Mouse (Mus musculus) embryonic facial prominence, embryonic 11.5 days (tissue): ENCODE measurements around the gene Stk33. TPM values are rescaled to one million over a fixed set of nuclear protein-coding genes. Genes with fewer than 3 reads are reported as not detected.
A peak's percentile ranks its signal among the peaks of the same experiment; 100 is the strongest.

Experiments
- ATAC-seq: fragments of 200-750 bp; cut with Nextera tagmentation; replicated peaks from 2 replicates; pipeline ENCODE4 v1.8.0; 2017; ENCODE audit warnings: low read depth; ENCODE audit not compliant: insufficient number of reproducible peaks, low FRiP score, low TSS enrichment
- DNase-seq: peaks from one replicate; pipeline ENCODE4 v3.0.0-alpha.2; 2015; ENCODE audit warnings: low spot score
- H3K27ac ChIP-seq: fragments of 300-500 bp; sonication (generic); replicated peaks from 2 replicates; pipeline ENCODE4 v1.5.1; 2014; ENCODE audit warnings: mild to moderate bottlenecking, low read depth, low read length, control low read depth
- H3K27me3 ChIP-seq: fragments of 300-500 bp; sonication (generic); 2 replicates; pipeline ENCODE4 v1.6.1; 2014; ENCODE audit warnings: mild to moderate bottlenecking, low read length, moderate library complexity, mixed read lengths; ENCODE audit not compliant: control insufficient read depth, insufficient read depth
- H3K36me3 ChIP-seq: fragments of 300-500 bp; sonication (generic); replicated peaks from 2 replicates; pipeline ENCODE4 v1.6.1; 2014; ENCODE audit warnings: low read depth, mild to moderate bottlenecking, low read length, moderate library complexity, mixed read lengths; ENCODE audit not compliant: control insufficient read depth, insufficient read depth
- H3K4me1 ChIP-seq: fragments of 300-500 bp; sonication (generic); 2 replicates; pipeline ENCODE4 v1.6.1; 2014; ENCODE audit warnings: low read length, mixed read lengths; ENCODE audit not compliant: control insufficient read depth, insufficient read depth
- H3K4me2 ChIP-seq: fragments of 300-500 bp; sonication (generic); 2 replicates; pipeline ENCODE4 v1.6.1; 2014; ENCODE audit warnings: low read depth, mild to moderate bottlenecking, control low read depth, low read length, moderate library complexity
- H3K4me3 ChIP-seq: fragments of 300-500 bp; sonication (generic); 2 replicates; pipeline ENCODE4 v1.5.1; 2014; ENCODE audit warnings: low read depth, low read length, control low read depth
- H3K9ac ChIP-seq: fragments of 300-500 bp; sonication (generic); replicated peaks from 2 replicates; pipeline ENCODE4 v1.6.1; 2014; ENCODE audit warnings: mild to moderate bottlenecking, control low read depth, low read length
- H3K9me3 ChIP-seq: fragments of 300-500 bp; sonication (generic); replicated peaks from 2 replicates; pipeline ENCODE4 v1.6.1; 2016; ENCODE audit warnings: mild to moderate bottlenecking, low read length, inconsistent platforms, mixed read lengths; ENCODE audit not compliant: control insufficient read depth
- WGBS: fragments of 180-500 bp; shearing (Covaris S2); extraction: QIAGEN DNeasy Blood & Tissue Kit; methylation state at CpG from one replicate; pipeline ENCODE4 v1.1.7; 2014; 5-methylcytosine and 5-hydroxymethylcytosine counted together
- polyA plus RNA-seq: library from polyadenylated mRNA; unstranded; fragments of >200 nt; fragmentation: Nextera tagmentation; extraction: Ambion mirVana; gene quantifications from 2 replicates; pipeline ENCODE4 v1.2.1, GENCODE M21; 2014

The Stk33 gene
- polyA plus RNA-seq, 1 experiment from 2014 or later = 3.8 TPM

DNA sequence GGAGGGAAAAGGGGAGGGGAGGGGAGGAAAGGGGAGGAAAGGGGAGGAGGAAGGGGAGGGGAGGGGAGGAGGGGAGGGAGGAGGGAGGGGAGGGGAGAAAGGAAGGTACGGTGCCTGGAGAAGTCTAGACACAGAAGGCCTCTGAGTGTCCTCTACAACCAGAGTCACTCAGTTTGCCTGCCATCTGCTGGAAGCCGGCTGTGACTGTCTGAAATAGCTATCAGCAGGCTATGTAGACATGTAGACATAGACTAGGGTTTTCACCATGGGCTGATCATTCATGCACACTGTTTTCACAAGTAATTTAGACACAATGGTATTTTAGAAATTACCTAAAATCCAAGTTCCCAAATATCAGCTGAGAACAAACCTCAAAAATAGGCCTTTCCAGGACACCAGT is 148.4 kb downstream of the Stk33 start:
- WGBS = 16% methylated on average over 2 of the region's 2 CpGs
- Histone ChIP-seq H3K9me3 (no peaks in the 10 kb centered on the region), H3K4me2 (no peak overlapping the region), H3K27ac (no peak overlapping the region), H3K4me1 (no peaks in the 10 kb centered on the region), H3K4me3 (no peak overlapping the region), H3K27me3 (no peaks in the 10 kb centered on the region), H3K9ac (no peak overlapping the region), H3K36me3 (no peaks in the 10 kb centered on the region)
- no peak for ATAC-seq
- DNase-seq = no peak

DNA sequence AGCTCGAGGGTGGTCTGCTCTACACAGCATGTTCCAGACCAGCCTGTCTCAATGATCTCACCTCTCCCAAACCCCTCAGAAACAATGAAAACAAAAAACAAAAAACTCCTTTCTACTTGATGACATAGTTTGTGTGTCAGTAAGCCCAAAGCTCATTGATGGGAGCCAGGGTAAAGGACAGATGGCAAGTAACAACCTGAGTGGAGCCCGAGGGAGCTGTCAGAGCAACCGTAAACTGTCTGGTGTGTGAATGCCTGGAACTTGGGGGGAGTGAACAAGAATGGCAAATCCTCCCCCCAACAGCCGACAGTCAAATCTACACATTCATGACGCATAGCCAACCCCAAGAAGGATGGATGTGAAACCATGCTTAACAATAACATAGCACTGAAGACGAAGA is 149.8 kb downstream of the Stk33 start:
- Histone ChIP-seq H3K4me1 (no peaks in the 10 kb centered on the region), H3K4me3 (no peak overlapping the region), H3K4me2 (no peak overlapping the region), H3K36me3 (no peaks in the 10 kb centered on the region), H3K27ac (no peak overlapping the region), H3K9ac (no peak overlapping the region), H3K9me3 (no peaks in the 10 kb centered on the region), H3K27me3 (no peaks in the 10 kb centered on the region)
- 70% methylated on average over 6 of the region's 6 CpGs for WGBS
- ATAC-seq (no peak), DNase-seq (no peak)

DNA sequence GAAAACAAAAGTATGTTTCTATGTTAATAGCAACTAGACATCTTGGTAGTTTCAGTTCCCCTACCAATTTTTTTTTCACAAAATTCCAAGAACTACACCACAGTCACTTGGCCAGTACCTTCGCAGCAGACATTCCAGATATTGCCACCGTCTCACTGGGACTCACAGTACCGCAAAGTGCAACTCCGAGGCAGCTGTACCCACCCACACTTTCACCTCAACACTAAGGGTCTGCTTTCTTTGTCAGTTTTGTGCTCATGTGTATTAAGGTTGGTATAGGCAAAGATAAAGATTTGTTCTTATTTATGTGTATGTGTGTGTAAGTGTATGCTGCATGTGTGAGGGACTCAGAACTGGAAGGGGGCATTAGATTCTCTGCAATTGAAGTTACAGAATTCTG is 156.8 kb downstream of the Stk33 start:
- no peak for ATAC-seq
- WGBS = 91% methylated on average over 4 of the region's 4 CpGs
- Histone ChIP-seq H3K9ac (no peak overlapping the region), H3K4me1 (no peaks in the 10 kb centered on the region), H3K36me3 (no peaks in the 10 kb centered on the region), H3K27me3 (no peaks in the 10 kb centered on the region), H3K4me2 (no peak overlapping the region), H3K27ac (no peak overlapping the region), H3K9me3 (no peaks in the 10 kb centered on the region), H3K4me3 (no peak overlapping the region)
- no peak for DNase-seq

DNA sequence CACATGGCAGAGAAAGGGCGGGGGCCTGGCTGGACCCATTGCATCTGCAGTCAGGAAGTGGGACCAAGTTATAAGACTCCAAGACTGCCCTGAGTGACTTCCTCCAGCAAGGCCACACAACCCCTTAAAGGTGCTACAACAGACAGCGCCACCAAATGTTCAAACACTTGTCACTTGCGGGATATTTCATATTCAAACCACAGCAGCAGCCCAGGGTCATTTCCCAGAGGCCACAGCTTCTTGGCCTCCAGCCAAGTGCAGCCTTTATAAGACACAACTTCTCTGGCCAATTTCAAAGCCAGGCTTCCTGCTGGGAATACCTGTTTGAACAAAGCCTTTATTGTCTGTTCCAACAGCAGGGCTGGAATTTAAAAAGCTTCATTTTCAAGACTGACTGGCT is 162.3 kb downstream of the Stk33 start:
- H3K9ac ChIP-seq = no peak overlapping the region
- H3K9me3 ChIP-seq = no peaks in the 10 kb centered on the region
- DNase-seq (peak; percentile 42), ATAC-seq (no peak)
- H3K4me2 ChIP-seq = no peak overlapping the region
- H3K27me3 ChIP-seq = no peaks in the 10 kb centered on the region
- H3K4me3 ChIP-seq = no peak overlapping the region
- no peak overlapping the region for H3K27ac ChIP-seq
- 73% methylated on average over 3 of the region's 3 CpGs for WGBS
- no peaks in the 10 kb centered on the region; the same call in 1 of the 2 replicates for H3K4me1 ChIP-seq
- H3K36me3 ChIP-seq = no peaks in the 10 kb centered on the region

DNA sequence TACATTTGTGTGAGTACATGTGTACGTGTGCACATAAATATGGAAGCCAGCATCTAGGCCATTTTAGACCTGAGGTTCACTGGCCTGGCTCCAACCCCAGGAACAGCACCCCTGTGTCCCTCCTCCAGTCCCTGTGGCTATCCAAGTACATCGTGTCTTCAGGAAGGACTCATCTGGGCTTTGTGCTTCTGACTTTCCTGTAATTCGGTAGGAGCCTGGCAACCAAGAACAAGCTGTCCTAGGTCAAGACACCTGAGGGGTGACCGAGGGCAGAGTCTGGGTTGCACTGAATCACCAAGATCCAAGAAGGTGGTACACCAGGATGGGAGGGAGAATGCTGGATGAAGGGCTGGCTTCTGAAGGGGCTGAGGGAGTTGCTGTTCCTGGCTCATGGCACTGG is 163.0 kb downstream of the Stk33 start:
- WGBS = 91% methylated on average over 4 of the region's 4 CpGs
- Histone ChIP-seq H3K9me3 (no peaks in the 10 kb centered on the region), H3K27ac (no peak overlapping the region), H3K4me3 (no peak overlapping the region), H3K4me2 (no peak overlapping the region), H3K9ac (no peak overlapping the region), H3K4me1 (no peaks in the 10 kb centered on the region; the same call in 1 of the 2 replicates), H3K27me3 (no peaks in the 10 kb centered on the region), H3K36me3 (no peaks in the 10 kb centered on the region)
- DNase-seq (no peak), ATAC-seq (no peak)

DNA sequence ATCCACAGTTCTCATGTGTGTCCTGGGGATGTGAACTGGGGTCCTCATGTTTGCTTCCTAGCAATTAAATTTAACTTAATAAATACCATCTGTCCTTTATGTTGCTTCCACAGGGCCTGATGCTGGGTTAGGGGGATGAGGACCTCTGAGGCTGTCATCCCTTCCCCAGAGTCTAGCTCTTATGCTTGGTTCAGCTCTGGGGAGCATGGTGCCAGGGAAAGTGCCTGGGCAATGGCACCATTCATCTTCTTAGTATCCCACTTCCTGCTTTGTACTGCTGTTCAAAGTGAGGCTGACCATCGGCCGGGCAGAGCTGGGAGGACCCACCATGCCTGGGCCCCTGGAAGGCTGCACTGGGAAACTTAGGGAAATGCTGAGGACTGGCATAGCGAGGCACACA is 163.7 kb downstream of the Stk33 start:
- H3K4me2 ChIP-seq = no peak overlapping the region
- no peak overlapping the region for H3K27ac ChIP-seq
- H3K27me3 ChIP-seq = no peaks in the 10 kb centered on the region
- H3K9ac ChIP-seq = no peak overlapping the region
- no peak for DNase-seq
- no peaks in the 10 kb centered on the region; the same call in 1 of the 2 replicates for H3K4me1 ChIP-seq
- no peak for ATAC-seq
- H3K36me3 ChIP-seq = no peaks in the 10 kb centered on the region
- H3K9me3 ChIP-seq = no peaks in the 10 kb centered on the region
- H3K4me3 ChIP-seq = no peak overlapping the region
- WGBS = 79% methylated on average over 3 of the region's 3 CpGs

DNA sequence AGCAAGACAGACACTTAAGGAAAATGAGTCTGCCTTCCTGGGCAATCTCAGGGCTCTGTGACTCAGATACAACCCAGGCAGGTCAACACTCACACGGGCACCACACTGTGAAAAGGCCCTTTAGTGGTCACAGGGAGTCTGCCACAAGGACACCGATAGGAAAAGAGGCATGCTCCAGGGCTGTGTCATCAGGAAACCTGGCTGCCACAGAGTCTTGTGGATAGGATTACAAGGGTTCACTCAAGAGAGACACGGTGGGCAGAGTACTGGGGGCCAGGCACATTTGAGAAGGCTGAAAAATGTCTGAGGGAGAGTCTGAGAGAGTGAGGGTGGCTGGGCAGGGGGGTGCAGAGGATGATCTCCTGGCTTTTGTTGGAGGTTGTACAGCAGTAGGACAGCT is 164.6 kb downstream of the Stk33 start:
- no peak overlapping the region for H3K4me3 ChIP-seq
- DNase-seq (no peak), ATAC-seq (no peak)
- H3K4me2 ChIP-seq = no peak overlapping the region
- no peaks in the 10 kb centered on the region; the same call in 1 of the 2 replicates for H3K4me1 ChIP-seq
- WGBS = 47% methylated on average over 3 of the region's 3 CpGs
- H3K9me3 ChIP-seq = no peaks in the 10 kb centered on the region
- no peak overlapping the region for H3K9ac ChIP-seq
- no peaks in the 10 kb centered on the region for H3K36me3 ChIP-seq
- no peak overlapping the region for H3K27ac ChIP-seq
- H3K27me3 ChIP-seq = no peaks in the 10 kb centered on the region

DNA sequence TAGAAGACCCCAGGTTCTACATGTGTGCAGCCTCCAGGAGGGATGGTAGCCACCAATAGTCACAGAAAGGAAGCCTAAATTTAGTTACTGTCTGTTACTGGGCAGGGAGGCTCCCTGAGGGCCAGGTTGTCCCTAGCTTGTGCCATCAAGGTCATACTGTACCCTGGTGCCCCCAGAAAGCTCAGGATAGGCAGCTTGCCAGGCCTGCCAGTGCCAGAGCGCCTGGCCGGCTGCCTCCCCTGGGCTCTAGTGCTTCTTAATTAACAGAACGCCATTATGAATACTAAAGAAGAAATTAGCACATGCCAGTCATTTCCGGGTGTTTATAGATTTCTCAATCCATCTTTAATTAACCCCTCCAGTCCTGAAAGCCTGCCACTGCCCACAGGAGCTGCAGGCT is 169.8 kb downstream of the Stk33 start:
- Histone ChIP-seq H3K4me2 (no peak overlapping the region), H3K27ac (no peak overlapping the region), H3K36me3 (no peaks in the 10 kb centered on the region), H3K4me1 (no peaks in the 10 kb centered on the region), H3K4me3 (no peak overlapping the region), H3K9me3 (no peaks in the 10 kb centered on the region), H3K9ac (no peak overlapping the region), H3K27me3 (no peaks in the 10 kb centered on the region)
- ATAC-seq = no peak
- no peak for DNase-seq
- WGBS = 85% methylated on average over 4 of the region's 4 CpGs
